Mouse (Mus musculus): ENCODE results near the gene Cabp7.

GRCm38 (mm10) chr11:4721728-4722127 is 24.9 kb downstream of the Cabp7 start:
- no peak for TF ChIP-seq CTCF (IDR thresholded peaks at IDR 0.05; ENCODE audit: insufficient read depth, low read length)
- TF ChIP-seq POLR2A (IDR thresholded peaks at IDR 0.05; ENCODE audit: borderline replicate concordance, extremely low read depth, low read depth, low read length) = no peak
